23 mouse cellular contexts compared by ENCODE assay signal in the genomic region with DNA sequence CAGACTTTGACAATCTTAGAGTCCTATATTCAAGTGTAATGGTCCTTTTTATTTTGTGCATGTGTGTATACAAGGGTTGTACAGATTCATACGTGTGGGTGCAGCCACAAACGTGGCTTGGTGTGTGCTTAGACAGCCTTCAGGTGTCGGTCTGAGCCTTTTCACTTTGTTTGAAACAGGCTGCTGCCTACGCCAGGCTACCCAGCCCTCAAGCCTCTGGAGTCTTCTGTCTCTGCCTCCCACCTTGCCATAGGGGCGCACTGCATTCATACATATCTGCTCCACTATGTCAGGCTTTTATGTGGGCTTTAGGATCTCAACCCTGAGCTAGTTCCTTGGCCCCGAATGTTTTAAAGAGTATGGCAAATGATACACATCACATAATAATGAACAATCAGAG.
"Had no signal": no experiment of that assay in that cellular context is flagged by ENCODE, and none has a peak within 500 bp of the region (broad histone marks: within the 10 kb centered on the region; RNA-seq: fewer than 3 reads in every experiment).

No protein-coding gene starts in this region.

- H3K4me3 ChIP-seq: heart, embryonic 13.5 days; heart, embryonic 15.5 days; hindbrain, embryonic 13.5 days; hindbrain, embryonic 15.5 days; kidney, embryonic 15.5 days; limb, embryonic 13.5 days; limb, embryonic 15.5 days; liver, embryonic 12.5 days had no signal

- H3K27ac ChIP-seq: heart, embryonic 13.5 days; heart, embryonic 15.5 days; hindbrain, embryonic 13.5 days; hindbrain, embryonic 15.5 days; hindbrain, postnatal 0 days; kidney, embryonic 15.5 days; kidney, postnatal 0 days; limb, embryonic 13.5 days; limb, embryonic 15.5 days; liver, embryonic 12.5 days; liver, embryonic 14.5 days had no signal

- DNase-seq: gastrocnemius, postnatal 14 days; gastrocnemius, postnatal 36 days; heart, adult 18-20 months; heart, postnatal 14 days; heart, postnatal 36 days; kidney, adult 11 months; kidney, adult 2 months; kidney, adult 9 months; kidney, postnatal 14 days; kidney, postnatal 36 days; layer of hippocampus, postnatal 36 days; left cerebral cortex, postnatal 4 days had no signal

- H3K4me1 ChIP-seq: heart, embryonic 13.5 days; heart, embryonic 15.5 days; hindbrain, embryonic 13.5 days; hindbrain, embryonic 15.5 days; kidney, embryonic 15.5 days; limb, embryonic 13.5 days; limb, embryonic 15.5 days; liver, embryonic 12.5 days had no signal
